34 mouse cellular contexts compared by ENCODE assay signal in the genomic region with DNA sequence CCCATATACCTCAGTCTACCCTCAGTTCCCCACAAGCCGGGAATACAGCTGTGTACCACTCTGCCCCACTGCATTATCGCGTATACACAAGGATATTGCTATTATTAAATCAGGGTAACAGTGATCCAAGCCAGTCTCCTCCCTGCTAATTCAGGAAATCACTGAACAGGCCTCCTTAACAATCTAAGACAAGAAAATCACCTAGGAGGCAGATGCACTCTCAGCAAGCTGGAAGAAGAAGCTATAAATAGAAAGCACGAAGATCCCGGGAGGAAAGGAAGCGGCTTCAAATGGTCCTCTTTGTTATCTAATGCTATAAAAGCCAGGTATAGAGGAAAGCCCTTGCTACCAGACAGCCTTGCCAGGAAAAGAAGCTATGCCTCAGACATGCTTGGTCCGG.
DNase-seq lines count a peak whose midpoint lies in the region; ATAC-seq and TF ChIP-seq lines count a peak whose summit lies in the region.
"Had no signal": no experiment of that assay in that cellular context is flagged by ENCODE, and none has a peak within 500 bp of the region (broad histone marks: within the 10 kb centered on the region; RNA-seq: fewer than 3 reads in every experiment).

No protein-coding gene starts in this region.

- TF ChIP-seq POLR2A in olfactory bulb, adult 2 months (IDR thresholded peaks at IDR 0.05; ENCODE audit: insufficient read depth, low read depth, low read length), result no peak

- H3K27ac ChIP-seq in forebrain, embryonic 14.5 days (ENCODE audit: low read depth, low read length), result no peak overlapping the region
- H3K27ac ChIP-seq in forebrain, embryonic 10.5 days, result no peak overlapping the region
- H3K27ac ChIP-seq in hindbrain, postnatal 0 days, result no peak overlapping the region
- H3K27ac ChIP-seq in hindbrain, embryonic 11.5 days (ENCODE audit: low read depth, low read length), result no peak overlapping the region
- 0 out of 2 replicates have a peak overlapping the region, but pooled peaks have one; percentile 34 for H3K27ac ChIP-seq in forebrain, embryonic 16.5 days (ENCODE audit: low read length)
- H3K27ac ChIP-seq in olfactory bulb, adult 2 months (ENCODE audit: insufficient read depth, low read depth, low read length), result peak overlapping the region; percentile 64; the same call in 1 of the 2 replicates
- H3K27ac ChIP-seq: heart, embryonic 13.5 days; layer of hippocampus, adult 2 months; left cerebral cortex, adult 2 months; limb, embryonic 12.5 days; liver, embryonic 15.5 days; midbrain, embryonic 12.5 days; neural tube, embryonic 12.5 days; stomach, embryonic 15.5 days had no signal

- no peak for TF ChIP-seq CTCF in hindbrain, postnatal 0 days (IDR thresholded peaks at IDR 0.05; ENCODE audit: low read depth)
- TF ChIP-seq CTCF in olfactory bulb, adult 2 months (IDR thresholded peaks at IDR 0.05; ENCODE audit: insufficient read depth, low read depth, low read length), result no peak

- no peak overlapping the region for H3K4me3 ChIP-seq in forebrain, embryonic 14.5 days (ENCODE audit: low read depth, low read length)
- H3K4me3 ChIP-seq in forebrain, embryonic 10.5 days, result no peak overlapping the region
- no peak overlapping the region for H3K4me3 ChIP-seq in hindbrain, postnatal 0 days (ENCODE audit: low read length)
- no peak overlapping the region for H3K4me3 ChIP-seq in hindbrain, embryonic 11.5 days (ENCODE audit: low read depth, low read length)
- no peak overlapping the region for H3K4me3 ChIP-seq in forebrain, embryonic 16.5 days (replicated peaks; ENCODE audit: low read length)
- H3K4me3 ChIP-seq in olfactory bulb, adult 2 months (ENCODE audit: insufficient read depth, low read depth, low read length), result no peak overlapping the region
- H3K4me3 ChIP-seq: erythroblast, embryonic 14.5 days; heart, embryonic 13.5 days; layer of hippocampus, adult 2 months; left cerebral cortex, adult 2 months; limb, embryonic 12.5 days; liver, embryonic 15.5 days; midbrain, embryonic 12.5 days; myocyte; neural tube, embryonic 12.5 days; stomach, embryonic 15.5 days had no signal

- H3K9ac ChIP-seq in forebrain, embryonic 14.5 days (ENCODE audit: low read length), result no peak overlapping the region
- no peak overlapping the region for H3K9ac ChIP-seq in hindbrain, postnatal 0 days (replicated peaks; ENCODE audit: low read length)
- H3K9ac ChIP-seq in hindbrain, embryonic 11.5 days (ENCODE audit: low read depth, low read length), result no peak overlapping the region
- no peak overlapping the region for H3K9ac ChIP-seq in forebrain, embryonic 16.5 days (replicated peaks; ENCODE audit: low read depth, low read length)
- H3K9ac ChIP-seq: heart, embryonic 13.5 days; limb, embryonic 12.5 days; liver, embryonic 15.5 days; lung, embryonic 14.5 days; midbrain, embryonic 12.5 days; neural tube, embryonic 12.5 days; stomach, embryonic 15.5 days had no signal

- H3K4me2 ChIP-seq in forebrain, embryonic 14.5 days (ENCODE audit: low read length), result no peak overlapping the region
- no peak overlapping the region for H3K4me2 ChIP-seq in hindbrain, postnatal 0 days (ENCODE audit: low read depth, low read length)
- no peak overlapping the region for H3K4me2 ChIP-seq in hindbrain, embryonic 11.5 days (replicated peaks; ENCODE audit: low read depth, low read length)
- H3K4me2 ChIP-seq in forebrain, embryonic 16.5 days (ENCODE audit: low read length), result no peak overlapping the region
- H3K4me2 ChIP-seq: heart, embryonic 13.5 days; limb, embryonic 12.5 days; liver, embryonic 15.5 days; lung, embryonic 14.5 days; midbrain, embryonic 12.5 days; neural tube, embryonic 12.5 days; stomach, embryonic 15.5 days had no signal

- H3K9me3 ChIP-seq in forebrain, embryonic 14.5 days (replicated peaks; ENCODE audit: control insufficient read depth, low read length), result 0 out of 2 replicates have a peak, but pooled peaks cover 3% of the 10 kb centered on the region
- H3K9me3 ChIP-seq in forebrain, embryonic 10.5 days, result peaks cover 3% of the 10 kb centered on the region; the same call in 1 of the 2 replicates
- H3K9me3 ChIP-seq in hindbrain, postnatal 0 days (ENCODE audit: low read length), result no peaks in the 10 kb centered on the region
- H3K9me3 ChIP-seq in hindbrain, embryonic 11.5 days (ENCODE audit: control insufficient read depth, low read length), result no peaks in the 10 kb centered on the region
- peaks cover 3% of the 10 kb centered on the region; the same call in 1 of the 2 replicates for H3K9me3 ChIP-seq in forebrain, embryonic 16.5 days (ENCODE audit: control insufficient read depth, low read length)
- H3K9me3 ChIP-seq: heart, embryonic 13.5 days; liver, embryonic 15.5 days; neural tube, embryonic 12.5 days; stomach, embryonic 15.5 days had no signal

- H3K27me3 ChIP-seq in forebrain, embryonic 14.5 days (replicated peaks; ENCODE audit: control insufficient read depth, insufficient read depth, low read length), result no peaks in the 10 kb centered on the region
- H3K27me3 ChIP-seq in forebrain, embryonic 10.5 days (ENCODE audit: poor library complexity, severe bottlenecking), result no peaks in the 10 kb centered on the region
- H3K27me3 ChIP-seq in hindbrain, postnatal 0 days (ENCODE audit: insufficient read depth, low read length), result no peaks in the 10 kb centered on the region
- no peaks in the 10 kb centered on the region for H3K27me3 ChIP-seq in hindbrain, embryonic 11.5 days (ENCODE audit: control insufficient read depth, insufficient read depth, low read length)
- H3K27me3 ChIP-seq in forebrain, embryonic 16.5 days (replicated peaks; ENCODE audit: control insufficient read depth, insufficient read depth, low read length), result no peaks in the 10 kb centered on the region
- H3K27me3 ChIP-seq: heart, embryonic 13.5 days; limb, embryonic 12.5 days; liver, embryonic 15.5 days; midbrain, embryonic 12.5 days; neural tube, embryonic 12.5 days; Patski; stomach, embryonic 15.5 days had no signal

- no peaks in the 10 kb centered on the region for H3K4me1 ChIP-seq in forebrain, embryonic 14.5 days (ENCODE audit: control insufficient read depth, insufficient read depth, low read length)
- no peaks in the 10 kb centered on the region for H3K4me1 ChIP-seq in forebrain, embryonic 10.5 days
- no peaks in the 10 kb centered on the region for H3K4me1 ChIP-seq in hindbrain, postnatal 0 days (ENCODE audit: insufficient read depth, low read length)
- no peaks in the 10 kb centered on the region for H3K4me1 ChIP-seq in hindbrain, embryonic 11.5 days (replicated peaks; ENCODE audit: control insufficient read depth, insufficient read depth, low read length)
- no peaks in the 10 kb centered on the region for H3K4me1 ChIP-seq in forebrain, embryonic 16.5 days (replicated peaks; ENCODE audit: control insufficient read depth, insufficient read depth, low read length)
- H3K4me1 ChIP-seq in olfactory bulb, adult 2 months (ENCODE audit: control insufficient read depth, insufficient read depth, low read length), result peaks cover 15% of the 10 kb centered on the region; the same call in 1 of the 2 replicates
- H3K4me1 ChIP-seq: liver, embryonic 15.5 days; midbrain, embryonic 12.5 days; neural tube, embryonic 12.5 days had no signal

- ATAC-seq in forebrain, embryonic 14.5 days, result no peak
- ATAC-seq in hindbrain, postnatal 0 days, result no peak
- ATAC-seq in hindbrain, embryonic 11.5 days (ENCODE audit: low FRiP score), result no peak
- ATAC-seq in forebrain, embryonic 16.5 days, result no peak
- ATAC-seq: inflammation-experienced regulatory T-cells, adult 6 months; Patski had no signal

- 86% methylated on average over 7 of the region's 7 CpGs for WGBS in forebrain, embryonic 14.5 days
- 91% methylated on average over 7 of the region's 7 CpGs for WGBS in forebrain, embryonic 10.5 days
- WGBS in hindbrain, postnatal 0 days, result 67% methylated on average over 7 of the region's 7 CpGs
- 88% methylated on average over 7 of the region's 7 CpGs for WGBS in hindbrain, embryonic 11.5 days
- WGBS in forebrain, embryonic 16.5 days, result 82% methylated on average over 7 of the region's 7 CpGs
- WGBS in olfactory bulb, adult 2 months, result 37% methylated on average over 7 of the region's 7 CpGs

- H3K36me3 ChIP-seq in forebrain, embryonic 14.5 days (ENCODE audit: control insufficient read depth, insufficient read depth, low read length), result no peaks in the 10 kb centered on the region
- H3K36me3 ChIP-seq in forebrain, embryonic 10.5 days (replicated peaks), result no peaks in the 10 kb centered on the region
- H3K36me3 ChIP-seq in hindbrain, postnatal 0 days (ENCODE audit: insufficient read depth, low read length), result no peaks in the 10 kb centered on the region
- H3K36me3 ChIP-seq in hindbrain, embryonic 11.5 days (ENCODE audit: control insufficient read depth, insufficient read depth, low read length), result no peaks in the 10 kb centered on the region
- H3K36me3 ChIP-seq in forebrain, embryonic 16.5 days (ENCODE audit: control insufficient read depth, insufficient read depth), result no peaks in the 10 kb centered on the region
- H3K36me3 ChIP-seq: G1E; limb, embryonic 12.5 days; liver, embryonic 15.5 days; midbrain, embryonic 12.5 days; neural tube, embryonic 12.5 days; stomach, embryonic 15.5 days had no signal

- peak; percentile 25 for DNase-seq in forebrain, embryonic 14.5 days (ENCODE audit: low spot score)
- DNase-seq in forebrain, embryonic 10.5 days (ENCODE audit: extremely low spot score, low spot score), result no peak
- DNase-seq in hindbrain, postnatal 0 days (ENCODE audit: low spot score), result peak; percentile 45
- no peak for DNase-seq in hindbrain, embryonic 11.5 days (ENCODE audit: low spot score)
- DNase-seq in thymus, postnatal 14 days, result no peak
- no peak for DNase-seq in ovary, postnatal 14 days (ENCODE audit: low spot score)
- DNase-seq: adrenal gland, postnatal 10 days; cerebellum, adult 18-20 months; cerebellum, postnatal 10 days; gastrocnemius, postnatal 36 days; heart, adult 18-20 months; heart, postnatal 10 days; kidney, adult 11 months; kidney, postnatal 14 days; lung, embryonic 14.5 days; lung, postnatal 14 days; right cerebral cortex, postnatal 25 days; thymus, adult 18-20 months; thymus, postnatal 36 days had no signal

Comparison
In these comparisons a context has a peak if more than half of its experiments do, and no peak if none do; other contexts are left out.
1. DNase-seq: peak in forebrain, embryonic 14.5 days (single experiment) and hindbrain, postnatal 0 days (single experiment); none in forebrain, embryonic 10.5 days (single experiment), hindbrain, embryonic 11.5 days (single experiment), thymus, postnatal 14 days (single experiment) and ovary, postnatal 14 days (single experiment).
2. H3K27ac ChIP-seq: peak in forebrain, embryonic 16.5 days (single experiment) and olfactory bulb, adult 2 months (single experiment); none in forebrain, embryonic 14.5 days (single experiment), forebrain, embryonic 10.5 days (single experiment), hindbrain, postnatal 0 days (single experiment) and hindbrain, embryonic 11.5 days (single experiment).